Mouse (Mus musculus) gastrocnemius, adult 8-10 months (tissue): Measurements from ENCODE around the gene Gnai2. TPM values are rescaled to one million over a fixed set of nuclear protein-coding genes. Genes with fewer than 3 reads are reported as not detected.
A peak's percentile ranks its signal among the peaks of the same experiment; 100 is the strongest.

Experiments used
- DNase-seq, 2 experiments: peaks; one replicate each; pipeline ENCODE4 v3.0.0; 2022; ENCODE audit warnings: low spot score in 2 of 2
- total RNA-seq, 4 experiments: library from RNA; stranded (reverse); gene quantifications; 2 replicates each; pipeline ENCODE4 v1.2.4; 2022

Gene Gnai2
- 10 to 100 TPM; 62.4 to 78.5 (median 71.2) TPM for total RNA-seq

DNA sequence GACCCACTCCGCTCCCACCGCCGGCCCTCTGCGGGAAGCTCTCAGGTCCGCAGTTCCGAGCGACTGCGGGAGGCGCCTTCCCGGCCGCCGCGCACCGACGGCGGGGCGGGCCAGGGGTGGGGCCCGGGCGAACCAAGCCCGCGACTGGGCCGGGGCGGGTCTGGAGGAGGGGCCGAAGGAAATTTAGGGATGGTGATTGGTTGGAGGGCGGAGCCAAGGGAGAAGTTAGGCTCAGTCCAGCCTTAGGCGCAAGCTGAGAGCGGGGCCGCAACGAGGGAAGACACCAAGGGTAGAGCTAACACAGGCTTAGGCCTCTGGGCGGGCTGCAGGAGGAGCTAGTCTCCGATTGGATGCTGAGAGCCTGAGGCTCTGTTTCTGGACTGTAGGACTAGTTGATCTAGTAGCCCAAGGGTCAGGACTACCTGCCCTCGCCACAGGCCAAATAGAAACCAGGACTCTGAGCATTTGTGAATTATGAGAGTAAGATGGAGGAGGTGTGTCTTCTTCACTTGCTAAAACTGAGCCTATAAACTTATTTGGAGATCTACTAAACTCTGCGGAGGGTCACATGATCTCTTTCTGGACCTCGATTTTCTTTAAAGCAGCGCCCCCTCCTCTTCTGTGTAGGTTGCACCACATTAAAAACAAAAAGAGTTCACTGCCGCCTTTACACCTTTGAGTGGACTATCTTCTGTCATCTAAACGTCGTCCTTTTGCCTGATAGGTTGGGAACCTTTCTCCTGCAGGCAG lies at the start of gene Gnai2:
Gene Gnai2 (minus strand): TSS at position 89 of the 750 bp plus-strand sequence.
- DNase-seq: peak; percentile 94 to 96

DNA sequence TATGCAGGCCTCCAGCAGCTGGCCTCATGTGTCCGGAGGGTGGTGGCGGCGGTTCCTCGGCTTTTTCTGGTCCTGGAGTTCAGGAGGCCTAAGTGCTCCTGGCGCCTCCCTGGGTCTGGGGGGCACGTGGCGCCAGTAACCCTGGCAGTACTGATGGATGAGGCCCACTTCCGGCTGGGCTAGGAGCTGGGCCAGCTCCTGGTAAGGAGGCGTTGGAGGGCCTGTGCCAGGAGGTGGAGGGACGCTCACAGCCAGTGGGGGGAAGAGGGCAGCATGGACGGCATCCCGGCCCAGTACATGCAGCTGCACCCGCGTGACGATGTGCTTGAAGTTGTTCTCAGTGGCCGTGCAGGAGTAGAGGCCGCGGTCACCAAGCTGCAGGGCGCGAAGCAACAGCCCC lies 47.2 kb upstream of the Gnai2 start:
- DNase-seq: no peak

DNA sequence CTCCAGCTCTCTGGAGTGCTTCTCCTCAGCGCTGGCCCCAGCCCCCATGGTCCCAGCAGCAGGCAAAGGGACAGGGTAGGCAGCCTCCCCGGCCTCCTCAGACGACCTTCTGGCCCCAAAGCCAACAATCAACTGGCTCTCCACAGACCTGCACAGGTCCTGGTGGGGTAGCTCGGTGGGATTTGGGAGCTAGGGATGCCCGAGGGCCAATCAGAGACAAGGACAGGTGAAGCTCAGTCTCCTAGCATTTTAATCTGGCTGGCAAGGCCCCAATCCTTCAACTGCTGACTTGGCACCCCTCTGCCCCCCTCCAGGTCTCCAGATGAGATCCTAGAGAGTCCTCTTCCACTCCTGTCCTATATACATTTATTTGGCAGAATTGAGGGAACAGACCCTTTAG lies 44.3 kb upstream of the Gnai2 start, which contains the start of gene Gnat1:
Gene Gnat1 (minus strand): TSS at position 212 of the 400 bp plus-strand sequence.
- DNase-seq: no peak

DNA sequence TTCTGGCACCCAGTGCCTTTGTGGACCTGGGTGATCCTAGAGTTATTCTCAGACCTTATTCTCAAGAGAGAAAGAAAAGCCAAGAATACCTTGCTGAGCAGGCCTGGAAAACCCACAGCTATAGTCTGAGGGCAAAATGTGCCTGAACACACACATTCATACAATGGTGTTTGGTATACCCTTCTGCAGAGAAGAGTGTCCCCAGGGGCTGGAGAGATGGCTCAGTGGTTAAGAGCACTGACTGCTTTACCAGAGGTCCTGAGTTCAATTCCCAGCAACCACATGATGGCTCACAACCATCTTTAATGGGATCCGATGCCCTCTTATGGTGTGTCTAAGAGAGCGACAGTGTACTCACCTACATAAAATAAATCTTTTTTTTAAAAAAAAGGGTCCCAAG lies 43.7 kb upstream of the Gnai2 start:
- DNase-seq: no peak

DNA sequence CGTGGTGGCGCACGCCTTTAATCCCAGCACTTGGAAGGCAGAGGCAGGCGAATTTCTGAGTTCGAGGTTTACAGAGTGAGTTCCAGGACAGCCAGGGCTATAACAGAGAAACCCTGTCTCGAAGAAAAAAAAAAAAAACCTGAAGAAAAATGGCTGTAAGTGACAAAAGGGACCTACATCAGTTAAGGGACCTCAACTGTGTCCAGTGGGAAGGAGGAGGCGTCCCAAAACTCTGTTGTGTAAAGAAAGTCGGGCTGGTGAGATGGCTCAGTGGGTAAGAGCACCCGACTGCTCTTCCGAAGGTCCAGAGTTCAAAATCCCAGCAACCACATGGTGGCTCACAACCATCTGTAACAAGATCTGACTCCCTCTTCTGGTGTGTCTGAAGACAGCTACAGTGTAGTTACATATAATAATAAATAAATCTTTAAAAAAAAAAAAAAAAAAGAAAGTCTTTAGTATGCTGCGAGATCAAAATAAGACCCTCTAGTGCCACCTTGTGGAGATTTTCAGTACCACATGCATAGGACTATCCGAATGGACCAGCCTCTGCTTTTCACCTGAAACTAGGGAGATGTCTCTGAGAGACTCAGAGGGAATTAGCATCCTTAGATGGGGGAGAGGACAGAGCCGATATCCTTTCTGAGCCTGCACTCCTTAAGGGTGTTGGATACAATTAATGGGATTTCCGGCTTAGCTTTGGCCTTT lies 42.8 kb upstream of the Gnai2 start:
- DNase-seq: peak; percentile 52 to 64

DNA sequence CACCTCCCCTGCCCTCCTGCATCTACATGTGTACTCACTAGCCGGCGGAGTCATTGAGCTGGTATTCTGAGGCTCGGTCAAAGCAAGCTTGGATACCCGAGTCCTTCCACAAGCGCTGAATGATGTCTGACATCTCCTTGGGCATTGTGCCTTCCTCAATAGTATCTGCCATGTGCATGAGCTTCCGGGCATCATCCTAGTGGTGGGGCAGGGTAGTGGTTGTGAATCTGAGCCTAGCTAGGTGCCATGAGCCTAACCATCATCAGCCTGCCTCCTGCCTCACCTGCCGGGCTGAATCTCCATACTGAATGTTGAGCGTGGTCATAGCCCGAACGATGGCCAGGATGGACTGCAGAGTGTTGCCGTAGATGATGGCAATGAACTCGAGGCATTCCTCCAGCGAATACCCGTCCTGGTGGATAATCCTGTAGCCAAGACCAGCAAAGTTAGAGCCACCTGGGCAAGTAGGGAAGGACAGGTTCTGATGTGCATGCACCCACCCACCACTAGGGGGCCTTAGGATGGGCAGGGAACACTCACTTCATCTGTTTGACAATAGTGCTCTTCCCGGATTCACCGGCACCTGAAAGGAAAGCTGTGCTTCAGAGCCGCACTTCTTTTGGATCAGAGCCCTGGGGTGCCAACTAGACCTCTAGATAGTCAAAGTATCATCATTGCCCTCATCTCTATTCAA lies 42.1 kb upstream of the Gnai2 start:
- no peak for DNase-seq

DNA sequence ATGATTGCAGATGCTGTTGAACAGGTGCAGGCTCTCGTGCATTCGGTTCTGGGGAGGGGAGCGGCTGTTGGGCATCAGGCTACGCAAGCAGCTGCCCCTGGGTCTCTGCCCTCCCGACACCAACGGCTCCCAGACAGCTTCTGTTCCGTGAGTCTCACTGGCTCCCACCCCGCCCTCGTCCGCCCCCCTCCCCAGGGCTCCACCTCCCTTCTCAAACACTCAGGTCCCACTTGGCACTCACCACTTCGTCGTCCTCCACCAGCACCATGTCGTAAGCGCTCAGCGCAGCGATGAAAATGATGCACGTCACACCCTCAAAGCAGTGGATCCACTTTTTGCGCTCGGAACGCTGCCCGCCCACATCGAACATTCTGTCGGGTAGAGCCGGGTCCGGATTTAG lies 41.1 kb upstream of the Gnai2 start:
- DNase-seq: no peak

DNA sequence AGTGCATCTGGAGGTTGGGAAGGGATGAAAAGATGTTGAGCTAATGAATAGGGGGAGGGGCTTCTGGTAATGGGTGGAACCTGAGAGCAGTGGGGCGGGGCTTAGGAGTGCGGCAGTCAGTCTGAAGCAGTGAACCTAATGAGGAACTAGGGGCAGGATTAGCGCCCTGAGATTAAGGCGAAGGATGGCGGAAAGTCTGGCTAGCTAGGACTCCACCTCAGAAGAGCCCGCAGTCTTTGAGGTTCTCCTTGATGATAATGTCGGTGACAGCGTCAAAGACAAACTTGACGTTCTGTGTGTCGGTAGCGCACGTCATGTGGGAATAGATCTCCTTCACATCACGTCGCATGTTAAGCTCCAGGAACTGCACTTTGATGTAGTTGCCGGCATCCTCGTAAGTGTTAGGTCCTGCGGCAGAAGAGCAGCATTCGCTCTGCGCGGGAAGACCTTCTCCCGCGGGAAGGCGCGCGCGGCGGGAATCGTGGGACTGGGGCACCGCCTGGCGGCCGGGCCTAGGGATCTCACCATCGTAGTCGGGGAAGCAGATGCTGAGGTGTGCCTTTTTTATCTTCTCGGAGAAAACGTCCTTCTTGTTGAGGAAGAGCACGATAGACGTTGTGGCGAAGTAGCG lies 40.6 kb upstream of the Gnai2 start:
- peak in 1 of 2 experiments; percentile 59 for DNase-seq

DNA sequence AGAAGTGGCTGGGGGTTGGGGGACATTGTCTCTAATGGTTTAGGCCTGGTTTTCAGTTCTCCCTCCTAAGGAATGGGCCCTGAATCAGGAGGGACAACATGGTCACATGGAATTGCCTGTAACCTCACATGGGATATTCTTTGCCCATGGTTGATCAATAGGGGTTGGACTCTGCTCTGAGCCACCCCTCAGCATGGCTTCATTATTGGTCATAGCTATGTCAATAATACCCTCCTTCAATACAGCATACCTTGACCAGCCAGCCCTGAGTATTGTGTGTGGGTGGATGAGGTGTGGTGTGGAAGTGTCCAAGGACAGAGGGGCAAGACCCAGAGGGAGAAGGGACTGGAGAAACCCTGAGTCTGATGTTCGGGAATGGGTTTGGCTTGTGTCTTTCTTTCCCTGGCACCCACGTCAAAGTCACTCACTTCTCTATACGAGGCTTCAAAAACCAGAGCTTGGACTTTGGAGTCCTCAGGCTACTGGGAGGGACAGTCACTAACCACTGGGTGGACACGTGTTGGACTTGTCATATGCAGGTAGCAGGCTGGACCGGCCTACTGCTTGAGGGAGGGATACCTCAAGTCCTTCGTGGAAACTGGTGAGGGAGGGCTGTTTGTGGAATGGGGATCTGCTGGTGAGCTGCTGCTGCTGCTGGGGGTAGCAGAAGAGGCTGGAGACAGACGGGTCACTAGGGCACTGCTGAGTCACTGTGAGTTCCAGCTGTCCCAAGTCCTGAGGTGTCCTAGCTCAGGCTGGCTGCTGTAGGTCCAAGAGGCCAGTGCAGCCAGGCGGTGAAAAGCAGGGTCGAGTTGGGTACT lies 39.7 kb upstream of the Gnai2 start:
- no peak for DNase-seq

DNA sequence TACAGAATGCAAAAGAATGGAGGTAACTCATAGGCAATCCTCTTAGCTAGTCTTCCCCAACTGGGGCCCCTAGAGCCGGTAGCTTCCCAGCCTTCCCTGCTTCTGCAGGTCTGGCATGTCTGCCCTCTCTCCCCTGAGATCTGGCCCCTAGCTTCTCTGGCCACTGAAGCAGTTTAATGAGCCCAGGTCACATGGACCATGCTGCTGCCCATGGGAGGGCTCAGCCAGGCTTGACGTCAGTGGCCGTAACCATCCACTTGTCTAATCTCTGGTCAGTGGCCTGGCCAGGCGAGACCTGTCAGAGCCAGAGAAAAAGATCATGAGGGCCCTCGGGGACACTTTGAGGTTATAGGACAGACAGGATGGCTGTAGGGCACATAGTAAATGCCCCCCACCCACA lies 35.1 kb upstream of the Gnai2 start:
- peak; percentile 46 to 61 for DNase-seq

DNA sequence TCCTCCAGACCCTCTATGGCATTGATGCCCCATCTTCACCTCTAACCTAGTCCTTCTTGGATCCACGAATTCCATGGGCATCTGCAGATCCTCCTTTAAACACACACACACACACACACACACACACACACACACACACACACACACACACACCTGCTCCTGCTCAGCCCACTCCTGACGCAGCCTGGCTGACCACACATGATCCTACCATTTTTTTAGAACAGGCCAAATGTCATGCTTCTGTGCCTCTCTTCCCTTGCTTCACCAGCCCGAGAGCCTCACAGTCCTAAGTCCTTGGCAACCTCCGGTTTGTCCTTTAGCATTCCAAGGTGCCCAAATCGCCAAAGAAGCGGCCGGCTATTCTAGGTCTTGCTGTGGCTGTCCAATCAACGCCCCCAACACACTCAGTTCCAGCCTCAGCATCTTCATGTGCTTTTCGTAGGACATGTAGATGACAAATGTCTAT lies 34.3 kb upstream of the Gnai2 start, which contains the start of gene Slc38a3:
Gene Slc38a3 (minus strand): TSS at position 51 of the 466 bp plus-strand sequence.
- no peak for DNase-seq

DNA sequence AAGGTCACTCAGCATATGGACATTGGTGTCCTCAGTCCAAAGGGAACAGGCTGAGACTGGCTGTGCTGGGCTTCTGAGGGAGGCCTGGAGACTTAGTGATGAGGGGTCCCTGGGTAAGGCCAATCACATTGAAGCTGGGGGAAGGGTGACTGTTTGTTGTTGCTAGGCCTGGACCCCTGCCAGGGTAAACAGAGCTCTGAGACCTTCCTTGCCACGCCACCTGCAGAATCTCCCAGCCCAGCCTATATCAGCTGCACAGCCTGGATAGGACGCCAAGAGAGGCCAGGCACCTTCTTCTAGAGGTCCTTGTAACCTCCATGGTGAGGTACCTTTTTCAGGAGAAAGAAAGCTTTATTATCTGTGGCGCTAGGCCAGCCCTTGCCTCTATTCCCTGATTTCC lies 33.7 kb upstream of the Gnai2 start:
- DNase-seq: no peak

DNA sequence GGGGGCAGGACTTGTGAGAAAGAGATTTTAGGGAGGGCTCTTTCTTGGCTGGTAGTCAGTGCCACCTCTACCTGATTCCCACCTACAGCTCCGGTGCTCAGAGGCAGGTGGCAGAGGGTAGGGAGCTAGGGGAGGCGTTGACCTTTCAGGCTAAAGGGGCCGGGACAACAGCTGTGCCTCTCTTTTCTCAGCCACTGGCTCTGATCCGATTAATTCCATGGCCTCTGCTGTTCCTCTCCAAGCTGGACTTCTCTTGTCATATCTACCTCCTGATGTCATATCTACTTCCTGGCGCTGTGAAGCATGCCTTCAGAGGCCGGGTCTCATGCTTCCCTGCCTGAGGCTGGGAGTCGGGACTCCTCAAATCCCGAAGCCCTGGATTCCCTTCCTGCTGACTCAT lies 32.8 kb upstream of the Gnai2 start:
- no peak for DNase-seq

DNA sequence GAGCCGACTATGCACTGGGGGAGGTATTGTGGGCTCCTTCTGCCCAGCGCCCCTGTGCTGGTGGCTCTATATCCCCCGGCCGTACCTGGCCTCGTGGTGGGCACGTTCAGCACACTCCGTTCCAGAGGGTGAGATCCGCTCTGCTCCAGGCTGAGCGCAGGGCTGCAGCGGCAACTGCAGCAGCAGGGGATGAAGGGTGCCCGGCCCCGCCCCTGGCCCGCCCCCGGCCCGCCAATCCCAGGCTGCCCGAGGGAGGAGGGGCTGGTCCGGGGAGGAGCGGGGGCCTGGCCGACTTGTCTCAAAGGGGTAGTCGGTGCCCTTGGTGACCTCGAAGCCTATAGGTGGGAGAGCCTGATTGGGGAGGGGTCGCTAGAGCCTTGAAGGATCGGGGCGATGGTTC lies 32.1 kb upstream of the Gnai2 start:
- DNase-seq: peak; percentile 48 to 63

DNA sequence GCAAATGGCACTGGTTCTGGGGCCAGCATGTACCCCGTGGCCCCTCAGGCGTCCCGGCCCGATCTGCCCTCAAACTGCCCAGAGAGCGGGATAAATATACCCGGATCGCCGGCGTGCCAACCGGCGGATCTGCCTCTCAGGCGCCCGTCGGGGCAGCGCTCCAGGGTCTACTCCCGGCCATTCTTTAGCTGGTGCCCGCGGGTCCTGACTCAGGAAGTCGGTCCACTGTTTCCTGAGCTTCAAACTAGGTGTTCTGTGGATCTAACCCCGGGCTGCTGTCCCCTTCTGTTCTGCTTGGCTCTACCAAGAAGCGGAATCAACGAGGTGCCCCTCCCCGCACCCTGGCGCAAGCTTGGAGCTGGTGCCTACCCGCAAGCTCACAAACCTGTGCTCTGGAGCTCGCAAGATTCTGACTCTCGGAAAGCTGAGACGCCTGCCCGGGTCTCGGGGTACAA lies 31.6 kb upstream of the Gnai2 start:
- peak; percentile 62 to 70 for DNase-seq

DNA sequence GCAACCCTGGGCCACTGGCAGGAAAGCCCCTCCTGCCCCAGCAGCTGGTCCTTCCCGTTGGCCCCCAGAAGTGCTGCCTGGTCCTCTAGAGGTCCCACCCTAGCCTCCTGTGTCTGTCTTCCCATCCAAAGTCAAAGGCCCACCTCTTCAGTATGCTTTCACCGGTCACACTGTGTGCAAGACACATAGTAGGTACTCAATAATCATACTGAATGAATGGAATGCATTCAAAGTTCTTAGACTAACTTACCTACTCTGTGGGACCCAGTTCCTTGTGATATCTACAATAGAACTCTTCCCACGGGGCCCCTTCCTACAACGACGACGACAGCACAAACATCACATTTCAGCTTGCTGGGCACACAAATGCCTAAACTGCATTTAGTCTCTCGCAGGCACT lies 30.1 kb upstream of the Gnai2 start:
- no peak for DNase-seq

DNA sequence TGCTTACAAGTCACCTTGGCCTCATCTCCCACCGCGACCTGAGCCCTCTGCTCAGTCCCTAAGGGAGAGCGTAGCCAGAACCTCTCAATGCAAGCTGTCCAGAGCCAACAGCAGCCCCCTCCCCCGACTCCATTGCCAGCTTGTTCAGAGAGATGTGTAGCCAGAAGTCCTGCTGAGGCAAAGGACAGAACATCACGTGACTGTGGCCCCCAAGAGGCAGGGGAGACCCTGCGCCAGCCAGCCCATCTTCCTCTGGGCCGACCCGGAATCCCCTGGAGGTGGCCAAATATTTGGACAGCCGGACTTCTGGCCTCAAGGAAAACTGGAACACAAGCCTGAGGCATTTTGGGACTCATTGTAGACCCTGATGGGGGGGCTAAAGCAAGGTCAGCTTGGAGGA lies 28.4 kb upstream of the Gnai2 start:
- no peak for DNase-seq

DNA sequence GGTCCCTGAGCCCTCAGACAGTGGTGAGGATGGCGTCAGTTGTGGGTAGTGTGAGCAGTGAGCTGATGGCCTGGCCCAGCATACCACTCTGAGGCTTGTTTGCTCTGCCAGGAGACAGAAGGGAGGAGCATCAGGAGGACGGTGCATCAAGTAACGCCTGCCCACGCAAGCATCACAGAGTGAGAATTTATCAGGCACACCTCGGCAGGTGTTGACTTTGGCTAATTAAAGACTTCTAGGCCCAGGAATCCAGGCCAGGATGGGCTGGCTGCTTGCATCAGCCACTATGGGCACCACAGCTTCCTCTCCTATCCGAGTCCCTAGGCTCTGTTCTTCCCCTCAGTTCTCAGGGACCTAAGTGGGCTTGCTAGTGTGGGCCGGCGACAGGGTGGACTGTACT lies 27.2 kb upstream of the Gnai2 start:
- no peak for DNase-seq

DNA sequence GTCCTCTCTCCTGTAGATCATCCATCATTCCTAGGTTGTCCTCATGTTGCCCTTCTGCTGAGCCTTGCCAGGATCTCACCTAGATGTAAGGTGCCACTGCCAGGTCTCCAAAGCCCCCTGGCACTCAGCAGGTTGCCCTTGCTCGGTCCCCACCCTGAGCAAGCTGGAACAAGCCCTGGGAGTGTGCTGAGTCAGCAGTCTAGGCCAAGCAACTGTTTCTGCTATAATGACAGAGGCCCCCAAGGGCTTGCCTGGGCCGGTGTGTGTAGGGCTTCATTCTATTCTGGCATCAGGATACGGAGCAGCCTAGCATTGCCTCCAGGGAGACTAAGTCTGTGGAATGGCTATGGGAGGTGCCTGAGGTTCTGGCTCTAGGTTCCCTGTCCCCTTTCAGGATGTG lies 25.6 kb upstream of the Gnai2 start:
- no peak for DNase-seq

DNA sequence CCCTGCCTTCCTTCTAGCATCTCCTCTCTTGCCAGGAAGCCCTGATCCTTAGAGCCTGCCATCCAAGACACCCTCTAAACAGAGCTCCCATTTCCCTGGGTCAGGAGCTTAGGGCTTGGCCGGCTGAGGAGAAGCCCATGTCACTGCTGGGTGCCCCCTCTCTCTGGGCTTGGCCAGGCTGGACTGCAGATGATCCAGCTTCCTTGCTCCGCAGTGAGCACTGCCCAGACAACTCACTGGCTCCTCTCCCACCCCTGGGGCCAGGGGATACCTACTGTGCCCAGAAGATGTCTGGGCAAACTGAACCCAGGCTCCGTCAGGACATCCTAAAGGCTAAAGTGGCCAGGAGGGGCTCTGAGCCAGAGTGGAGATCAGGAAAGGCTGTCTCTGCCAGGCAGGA lies 24.8 kb upstream of the Gnai2 start:
- DNase-seq: no peak

DNA sequence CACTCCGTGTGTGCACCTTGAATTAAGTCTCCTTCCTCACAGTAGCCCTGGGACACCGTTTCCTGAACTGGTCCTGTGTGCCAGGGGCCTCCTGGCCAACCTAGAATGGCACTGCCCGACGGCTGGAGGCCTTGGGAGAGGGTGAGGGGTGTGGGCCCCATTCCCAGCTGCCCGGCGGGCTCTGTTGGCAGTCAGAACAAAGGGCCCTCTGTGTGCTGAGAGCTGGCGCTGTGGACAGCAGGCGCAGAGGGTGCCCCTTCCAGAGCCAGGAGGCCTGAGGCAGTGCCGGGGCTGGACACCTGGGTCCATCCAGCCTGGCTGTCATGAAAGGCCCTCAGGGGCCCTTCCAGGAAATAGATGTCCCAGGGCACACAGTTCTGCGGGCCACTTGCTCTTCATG lies 24.4 kb upstream of the Gnai2 start:
- no peak for DNase-seq
